In the genomic region with DNA sequence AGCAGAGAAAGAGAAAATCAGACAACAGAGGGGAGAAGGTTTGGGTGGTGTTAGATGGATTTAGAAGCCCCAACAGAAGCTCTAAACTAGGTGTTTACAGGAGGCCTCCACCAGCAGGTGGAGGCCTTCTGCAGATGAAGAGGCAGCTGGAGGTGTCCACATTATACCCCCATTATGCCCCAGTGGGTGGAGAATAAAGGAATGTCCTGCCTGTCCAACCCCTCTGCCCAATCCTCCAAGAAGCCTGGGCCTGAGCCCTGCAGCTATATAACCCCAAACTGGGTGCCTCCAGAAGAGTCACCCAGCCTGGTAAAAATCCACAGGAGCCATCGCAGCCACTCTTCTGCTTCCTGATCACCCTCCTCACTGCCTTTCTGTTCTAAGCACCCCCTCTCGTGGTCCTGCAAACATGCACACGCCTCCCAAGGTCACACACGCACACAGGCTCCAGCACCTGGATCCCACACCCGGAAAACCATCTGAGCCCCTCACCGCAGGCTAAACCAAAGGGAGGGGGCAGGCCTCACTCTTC, we compare ENCODE assay signal across 9 mouse cellular contexts. TPM values are rescaled to one million over a fixed set of nuclear protein-coding genes. Genes with fewer than 3 reads are reported as not detected.
DNase-seq lines count a peak whose midpoint lies in the region; ATAC-seq and TF ChIP-seq lines count a peak whose summit lies in the region.
"Had no signal": no experiment of that assay in that cellular context is flagged by ENCODE, and none has a peak within 500 bp of the region (broad histone marks: within the 10 kb centered on the region; RNA-seq: fewer than 3 reads in every experiment).

No protein-coding gene starts in this region.

- TF ChIP-seq POLR2A in brain, embryonic 14.5 days (IDR thresholded peaks at IDR 0.05; ENCODE audit: borderline replicate concordance, extremely low read depth, insufficient read depth, insufficient read length, poor library complexity, severe bottlenecking), result no peak

- H3K36me3 ChIP-seq in kidney, embryonic 14.5 days (ENCODE audit: control insufficient read depth, insufficient read depth, low read length), result no peaks in the 10 kb centered on the region
- H3K36me3 ChIP-seq in forebrain, embryonic 15.5 days, result no peaks in the 10 kb centered on the region
- H3K36me3 ChIP-seq in midbrain, embryonic 13.5 days, result no peaks in the 10 kb centered on the region

- no peak for DNase-seq in kidney, postnatal 25 days
- DNase-seq in brain, embryonic 14.5 days (ENCODE audit: low read depth), result peak; percentile 25
- no peak for DNase-seq in gastrocnemius, adult 18-20 months (ENCODE audit: low spot score)
- DNase-seq in c-Kit-positive CD71-positive TER-119-positive erythroid progenitor cells, embryonic 14.5 days (ENCODE audit: low spot score), result no peak
- no peak for DNase-seq in gastrocnemius, postnatal 4 days (ENCODE audit: low spot score in 2 of 2)

- H3K9ac ChIP-seq in kidney, embryonic 14.5 days (ENCODE audit: low read depth, low read length), result no peak overlapping the region
- peak overlapping the region; percentile 91 for H3K9ac ChIP-seq in forebrain, embryonic 15.5 days (replicated peaks)
- peak overlapping the region; percentile 91 for H3K9ac ChIP-seq in midbrain, embryonic 13.5 days (replicated peaks)

- peaks cover 30% of the 10 kb centered on the region for H3K27me3 ChIP-seq in kidney, embryonic 14.5 days (ENCODE audit: control insufficient read depth, insufficient read depth, low read length)
- H3K27me3 ChIP-seq in forebrain, embryonic 15.5 days, result no peaks in the 10 kb centered on the region; the same call in 1 of the 2 replicates
- peaks cover 6% of the 10 kb centered on the region; the same call in 1 of the 2 replicates for H3K27me3 ChIP-seq in midbrain, embryonic 13.5 days

- TF ChIP-seq CTCF in brain, embryonic 14.5 days (IDR thresholded peaks at IDR 0.05; ENCODE audit: borderline replicate concordance, extremely low read depth, insufficient read depth, insufficient read length), result peak; percentile 13; the same call in 1 of the 2 replicates

- no peak for ATAC-seq in kidney, embryonic 14.5 days (ENCODE audit: low FRiP score, low TSS enrichment)
- ATAC-seq in forebrain, embryonic 15.5 days (replicated peaks), result peak; percentile 11; the same call in 1 of the 2 replicates
- no peak for ATAC-seq in midbrain, embryonic 13.5 days

- WGBS in kidney, embryonic 14.5 days, result 12% methylated on average over 6 of the region's 6 CpGs
- WGBS in forebrain, embryonic 15.5 days, result 5% methylated on average over 6 of the region's 6 CpGs
- 6% methylated on average over 6 of the region's 6 CpGs for WGBS in midbrain, embryonic 13.5 days

- H3K9me3 ChIP-seq in kidney, embryonic 14.5 days (ENCODE audit: control insufficient read depth, low read length), result no peaks in the 10 kb centered on the region
- no peaks in the 10 kb centered on the region for H3K9me3 ChIP-seq in forebrain, embryonic 15.5 days
- H3K9me3 ChIP-seq in midbrain, embryonic 13.5 days, result no peaks in the 10 kb centered on the region

- H3K4me1 ChIP-seq in kidney, embryonic 14.5 days (ENCODE audit: control insufficient read depth, insufficient read depth, low read length), result peaks cover 6% of the 10 kb centered on the region; the same call in 1 of the 2 replicates
- H3K4me1 ChIP-seq in forebrain, embryonic 15.5 days, result peaks cover 21% of the 10 kb centered on the region
- peaks cover 26% of the 10 kb centered on the region for H3K4me1 ChIP-seq in midbrain, embryonic 13.5 days (replicated peaks)

- peak overlapping the region; percentile 90 for H3K4me2 ChIP-seq in kidney, embryonic 14.5 days (replicated peaks; ENCODE audit: low read depth, low read length)
- H3K4me2 ChIP-seq in forebrain, embryonic 15.5 days (replicated peaks), result peak overlapping the region; percentile 88
- peak overlapping the region; percentile 65 for H3K4me2 ChIP-seq in midbrain, embryonic 13.5 days (replicated peaks)

- H3K27ac ChIP-seq in kidney, embryonic 14.5 days (ENCODE audit: low read depth, low read length), result no peak overlapping the region
- peak overlapping the region; percentile 72 for H3K27ac ChIP-seq in forebrain, embryonic 15.5 days (replicated peaks)
- peak overlapping the region; percentile 83 for H3K27ac ChIP-seq in midbrain, embryonic 13.5 days

- no peak overlapping the region for H3K4me3 ChIP-seq in kidney, embryonic 14.5 days (ENCODE audit: low read length)
- H3K4me3 ChIP-seq in forebrain, embryonic 15.5 days, result peak overlapping the region; percentile 95
- peak overlapping the region; percentile 78 for H3K4me3 ChIP-seq in midbrain, embryonic 13.5 days (replicated peaks)

RNA-seq across cellular contexts. Expression of a gene that starts 1.2 kb away (rescaled TPM):
- polyA plus RNA-seq in kidney, embryonic 14.5 days (2014; fragmentation: Nextera tagmentation; extraction: Ambion mirVana), result 0.05 and 0.13 TPM in 2 replicates
- polyA plus RNA-seq in brain, embryonic 14.5 days (2012; rRNA removed), result 17.7 and 24.5 TPM in 2 replicates
- 7.2 and 7.4 TPM in 2 replicates for polyA plus RNA-seq in forebrain, embryonic 15.5 days (2015; fragmentation: Nextera tagmentation; extraction: Ambion mirVana)
- polyA plus RNA-seq in midbrain, embryonic 13.5 days (2015; fragmentation: Nextera tagmentation; extraction: Ambion mirVana), result 4.7 and 5.0 TPM in 2 replicates
- total RNA-seq in gastrocnemius, adult 18-20 months (2021), result not detected
- under 1 TPM; 0.08 to 0.10 TPM for total RNA-seq in gastrocnemius, postnatal 4 days (2021)

RNA-seq across cellular contexts. Expression of a gene that starts 11.8 kb away (rescaled TPM):
- not detected in 2 replicates for polyA plus RNA-seq in kidney, embryonic 14.5 days (2014; fragmentation: Nextera tagmentation; extraction: Ambion mirVana)
- 0.05 and 0.10 TPM in 2 replicates for polyA plus RNA-seq in brain, embryonic 14.5 days (2012; rRNA removed)
- not detected in 2 replicates for polyA plus RNA-seq in forebrain, embryonic 15.5 days (2015; fragmentation: Nextera tagmentation; extraction: Ambion mirVana)
- polyA plus RNA-seq in midbrain, embryonic 13.5 days (2015; fragmentation: Nextera tagmentation; extraction: Ambion mirVana), result not detected in 2 replicates
- not detected for total RNA-seq in gastrocnemius, adult 18-20 months (2021)
- not detected for total RNA-seq in gastrocnemius, postnatal 4 days (2021)
- total RNA-seq: CH12.LX had no signal

RNA-seq across cellular contexts. Expression of a gene that starts 49.9 kb away (rescaled TPM):
- 23.3 and 37.8 TPM in 2 replicates for polyA plus RNA-seq in kidney, embryonic 14.5 days (2014; fragmentation: Nextera tagmentation; extraction: Ambion mirVana)
- 16.7 and 22.8 TPM in 2 replicates for polyA plus RNA-seq in brain, embryonic 14.5 days (2012; rRNA removed)
- 28.7 and 29.7 TPM in 2 replicates for polyA plus RNA-seq in forebrain, embryonic 15.5 days (2015; fragmentation: Nextera tagmentation; extraction: Ambion mirVana)
- 21.6 and 24.3 TPM in 2 replicates for polyA plus RNA-seq in midbrain, embryonic 13.5 days (2015; fragmentation: Nextera tagmentation; extraction: Ambion mirVana)
- total RNA-seq in gastrocnemius, adult 18-20 months (2021), result 10 to 100 TPM; 16.1 to 17.7 TPM
- 10 to 100 TPM; 27.6 to 28.1 TPM for total RNA-seq in gastrocnemius, postnatal 4 days (2021)

RNA-seq across cellular contexts. Expression of a gene that starts 50.3 kb away (rescaled TPM):
- 545 and 576 TPM in 2 replicates for polyA plus RNA-seq in kidney, embryonic 14.5 days (2014; fragmentation: Nextera tagmentation; extraction: Ambion mirVana)
- 313 and 319 TPM in 2 replicates for polyA plus RNA-seq in brain, embryonic 14.5 days (2012; rRNA removed)
- 644 and 647 TPM in 2 replicates for polyA plus RNA-seq in forebrain, embryonic 15.5 days (2015; fragmentation: Nextera tagmentation; extraction: Ambion mirVana)
- 630 and 636 TPM in 2 replicates for polyA plus RNA-seq in midbrain, embryonic 13.5 days (2015; fragmentation: Nextera tagmentation; extraction: Ambion mirVana)
- 100 to 1,000 TPM; 127 to 131 TPM for total RNA-seq in gastrocnemius, adult 18-20 months (2021)
- total RNA-seq in gastrocnemius, postnatal 4 days (2021), result 100 to 1,000 TPM; 194 to 199 TPM
